Mouse (Mus musculus) cerebral cortex, adult 2 months (tissue): ENCODE measurements around the gene Calm3.

Source experiments
- WGBS: fragments of 180-500 bp; shearing (Covaris S2); methylation state at CpG from one replicate; pipeline ENCODE4 v1.1.7; 2018; 5-methylcytosine and 5-hydroxymethylcytosine counted together

Gene Calm3

GRCm38 (mm10) chr7:16924037-16924834 is at the start of gene Calm3:
Calm3 (minus strand) TSS chr7:16924114.
- 1% methylated on average over 64 of the region's 64 CpGs for WGBS

GRCm38 (mm10) chr7:16971160-16971559 is 47.2 kb upstream of the Calm3 start:
- 88% methylated on average over 3 of the region's 3 CpGs for WGBS

GRCm38 (mm10) chr7:16968414-16968813 is 44.5 kb upstream of the Calm3 start:
- 92% methylated on average over 6 of the region's 6 CpGs for WGBS

- WGBS = 82% methylated on average over 5 of the region's 5 CpGs
Observed at GRCm38 (mm10) chr7:16961678-16962077, 37.8 kb upstream of the Calm3 start.

- 11% methylated on average over 17 of the region's 17 CpGs for WGBS
Observed at GRCm38 (mm10) chr7:16959539-16960187, 35.7 kb upstream of the Calm3 start, which contains the start of gene Pnmal1. Pnmal1 (plus strand) TSS chr7:16959679.

GRCm38 (mm10) chr7:16956410-16957265 is 32.7 kb upstream of the Calm3 start:
- WGBS = 31% methylated on average over 15 of the region's 15 CpGs

- 79% methylated on average over 4 of the region's 4 CpGs for WGBS
Observed at GRCm38 (mm10) chr7:16955712-16956111, 31.8 kb upstream of the Calm3 start.

GRCm38 (mm10) chr7:16953776-16954175 is 29.9 kb upstream of the Calm3 start:
- 64% methylated on average over 2 of the region's 2 CpGs for WGBS

- 14% methylated on average over 18 of the region's 18 CpGs for WGBS
Observed at GRCm38 (mm10) chr7:16950861-16951635, 27.1 kb upstream of the Calm3 start.

GRCm38 (mm10) chr7:16949908-16950841 is 26.3 kb upstream of the Calm3 start:
- 7% methylated on average over 29 of the region's 29 CpGs for WGBS

- WGBS = 59% methylated on average over 8 of the region's 8 CpGs
Observed at GRCm38 (mm10) chr7:16948923-16949458, 25.1 kb upstream of the Calm3 start.

- WGBS = 5% methylated on average over 4 of the region's 4 CpGs
Observed at GRCm38 (mm10) chr7:16947959-16948361, 24.0 kb upstream of the Calm3 start.

GRCm38 (mm10) chr7:16947349-16947895 is 23.5 kb upstream of the Calm3 start:
- 11% methylated on average over 21 of the region's 22 CpGs for WGBS

- 6% methylated on average over 53 of the region's 53 CpGs for WGBS
Observed at GRCm38 (mm10) chr7:16946441-16947348, 22.8 kb upstream of the Calm3 start.

GRCm38 (mm10) chr7:16945419-16945818 is 21.5 kb upstream of the Calm3 start:
- WGBS = 27% methylated on average over 17 of the region's 17 CpGs

- WGBS = 5% methylated on average over 22 of the region's 22 CpGs
Observed at GRCm38 (mm10) chr7:16944808-16945315, 20.9 kb upstream of the Calm3 start.

- WGBS = 16% methylated on average over 36 of the region's 36 CpGs
Observed at GRCm38 (mm10) chr7:16944061-16944807, 20.3 kb upstream of the Calm3 start, which contains the start of gene Pnmal2. Pnmal2 (plus strand) TSS chr7:16944682.
